Mouse (Mus musculus) limb, embryonic 14.5 days (tissue): ENCODE data around the gene Tmc8. TPM values are rescaled to one million over a fixed set of nuclear protein-coding genes. Genes with fewer than 3 reads are reported as not detected.

ENCODE experiments used
- ATAC-seq: fragments of 200-750 bp; cut with Nextera tagmentation; 2 replicates; pipeline ENCODE4 v1.8.0; 2017; ENCODE audit warnings: low read depth, moderate number of reproducible peaks, moderate TSS enrichment; ENCODE audit not compliant: low FRiP score
- DNase-seq: peaks from one replicate; pipeline ENCODE4 v3.0.0-alpha.2; 2015; ENCODE audit warnings: low spot score
- H3K27ac ChIP-seq: fragments of 300-500 bp; sonication (generic); replicated peaks from 2 replicates; pipeline ENCODE4 v1.5.1; 2014; ENCODE audit warnings: low read depth, mild to moderate bottlenecking, low read length, moderate library complexity, mixed read lengths
- H3K27me3 ChIP-seq: fragments of 300-500 bp; sonication (generic); 2 replicates; pipeline ENCODE4 v1.6.1; 2014; ENCODE audit warnings: low read length, mixed read lengths; ENCODE audit not compliant: control insufficient read depth, insufficient read depth
- H3K36me3 ChIP-seq: fragments of 300-500 bp; sonication (generic); 2 replicates; pipeline ENCODE4 v1.6.1; 2014; ENCODE audit warnings: mild to moderate bottlenecking, low read length, moderate library complexity, mixed read lengths; ENCODE audit not compliant: control insufficient read depth, insufficient read depth
- H3K4me1 ChIP-seq: fragments of 300-500 bp; sonication (generic); 2 replicates; pipeline ENCODE4 v1.6.1; 2014; ENCODE audit warnings: antibody characterized with exemption, low read length, mixed read lengths; ENCODE audit not compliant: control insufficient read depth, insufficient read depth
- H3K4me2 ChIP-seq: fragments of 300-500 bp; sonication (generic); replicated peaks from 2 replicates; pipeline ENCODE4 v1.6.1; 2014; ENCODE audit warnings: low read depth, mild to moderate bottlenecking, low read length, moderate library complexity; ENCODE audit not compliant: severe bottlenecking
- H3K4me3 ChIP-seq: fragments of 300-500 bp; sonication (generic); replicated peaks from 2 replicates; pipeline ENCODE4 v1.5.1; 2014; ENCODE audit warnings: low read length
- H3K9ac ChIP-seq: fragments of 300-500 bp; sonication (generic); 2 replicates; pipeline ENCODE4 v1.6.1; 2014; ENCODE audit warnings: mild to moderate bottlenecking, low read depth, low read length, moderate library complexity; ENCODE audit not compliant: severe bottlenecking
- H3K9me3 ChIP-seq: fragments of 300-500 bp; sonication (generic); 2 replicates; pipeline ENCODE4 v1.6.1; 2016; ENCODE audit warnings: low read length; ENCODE audit not compliant: control insufficient read depth
- POLR2A ChIP-seq: fragments of 200-500 bp; IDR thresholded peaks from 2 replicates; pipeline ENCODE4 v1.8.0; 2012; ENCODE audit warnings: inconsistent platforms, mild to moderate bottlenecking, moderate library complexity, borderline replicate concordance; ENCODE audit not compliant: insufficient read depth, insufficient read length; ENCODE audit errors: extremely low read depth
- WGBS: fragments of 180-500 bp; shearing (Covaris S2); extraction: QIAGEN DNeasy Blood & Tissue Kit; methylation state at CpG from one replicate; pipeline ENCODE4 v1.1.7; 2014; 5-methylcytosine and 5-hydroxymethylcytosine counted together
- polyA plus RNA-seq, 2 experiments: library from polyadenylated mRNA; depleted of rRNA in 1 of 2; stranded (reverse) in 1 of 2; unstranded in 1 of 2; fragments of >200 nt; fragmentation: Nextera tagmentation in 1 of 2; extraction: Ambion mirVana in 1 of 2; gene quantifications; 2 replicates each; pipeline versions ENCODE4 v1.2.1 to v1.2.3; 2012 to 2014

Tmc8 gene
- polyA plus RNA-seq, 2 experiments, result 1.1 to 3.1 TPM

DNA sequence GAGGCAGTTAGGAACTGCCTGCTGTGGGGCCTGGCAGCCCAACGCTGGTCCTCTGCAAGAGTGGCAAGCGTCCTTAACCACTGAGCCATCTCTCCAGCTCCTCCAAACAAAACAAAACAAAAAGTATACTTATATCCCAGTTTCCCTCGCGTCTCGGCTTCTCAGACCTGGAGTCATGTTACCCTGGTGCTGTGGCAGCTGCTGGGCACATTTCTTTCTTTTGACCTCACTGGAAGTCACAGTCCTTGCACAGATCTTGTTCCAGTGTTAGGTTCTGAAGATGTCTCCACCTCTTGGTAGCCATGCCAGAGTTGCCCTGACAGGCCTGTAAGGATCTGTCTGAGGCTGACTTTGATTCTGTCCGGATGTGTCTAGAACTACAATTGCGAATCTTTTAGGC lies 19.8 kb downstream of the Tmc8 start:
- H3K27ac ChIP-seq, result no peak overlapping the region
- ATAC-seq, result no peak
- no peak overlapping the region for H3K4me2 ChIP-seq
- no peak for DNase-seq
- H3K4me3 ChIP-seq, result no peak overlapping the region
- no peak for TF ChIP-seq POLR2A
- H3K9me3 ChIP-seq, result no peaks in the 10 kb centered on the region
- no peaks in the 10 kb centered on the region for H3K4me1 ChIP-seq
- 64% methylated on average over 7 of the region's 7 CpGs for WGBS
- no peaks in the 10 kb centered on the region for H3K36me3 ChIP-seq
- H3K27me3 ChIP-seq, result no peaks in the 10 kb centered on the region
- H3K9ac ChIP-seq, result no peak overlapping the region

DNA sequence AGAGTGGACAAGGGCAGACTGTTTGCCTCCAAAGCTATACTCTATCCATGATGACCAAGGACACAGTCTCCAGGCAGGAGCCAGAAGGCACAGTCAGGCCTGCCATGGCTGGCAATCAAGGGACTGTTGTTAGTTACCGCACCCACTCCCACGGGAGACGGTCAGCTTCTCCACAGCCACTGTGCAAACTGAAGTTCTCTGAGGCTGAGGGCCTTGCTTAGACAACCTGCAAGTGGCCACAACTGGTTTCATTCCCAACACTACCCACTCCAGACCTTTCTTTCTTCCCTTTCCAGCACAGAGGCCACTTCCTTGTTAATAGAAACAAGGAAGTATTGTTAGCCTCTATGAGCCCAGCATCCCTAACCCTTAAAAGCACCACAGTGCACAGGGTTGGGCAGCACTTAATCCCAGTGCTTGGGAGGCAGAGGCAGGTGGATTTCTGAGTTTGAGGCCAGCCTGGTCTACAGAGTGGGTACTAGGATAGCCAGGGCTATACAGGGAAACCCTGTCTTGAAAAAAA lies 21.4 kb downstream of the Tmc8 start:
- no peaks in the 10 kb centered on the region for H3K36me3 ChIP-seq
- ATAC-seq (no peak), DNase-seq (no peak)
- no peaks in the 10 kb centered on the region for H3K27me3 ChIP-seq
- no peak for TF ChIP-seq POLR2A
- H3K4me1 ChIP-seq, result no peaks in the 10 kb centered on the region
- 97% methylated on average over 3 of the region's 3 CpGs for WGBS
- no peak overlapping the region for H3K4me3 ChIP-seq
- H3K4me2 ChIP-seq, result no peak overlapping the region
- no peak overlapping the region for H3K27ac ChIP-seq
- no peaks in the 10 kb centered on the region for H3K9me3 ChIP-seq
- H3K9ac ChIP-seq, result no peak overlapping the region

DNA sequence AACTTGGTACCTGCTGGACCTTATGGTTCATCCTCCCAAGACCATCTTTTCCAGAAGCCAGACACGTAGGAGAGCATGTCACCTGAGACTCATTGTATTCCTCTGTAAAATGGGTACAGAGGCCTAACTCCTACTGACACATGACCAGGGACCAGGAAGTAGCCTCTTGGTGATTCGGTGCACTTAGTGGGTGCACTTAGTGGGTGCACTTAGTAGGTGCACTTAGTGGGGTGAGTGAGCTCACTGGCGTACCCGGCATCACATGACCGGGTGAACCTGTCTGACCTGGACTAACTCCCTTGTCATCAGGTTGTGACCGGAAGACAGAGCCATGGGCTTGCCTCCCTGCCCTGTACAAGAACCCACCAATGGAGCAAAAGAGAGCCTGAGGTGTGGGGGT lies 24.9 kb downstream of the Tmc8 start:
- Histone ChIP-seq H3K4me3 (no peak overlapping the region), H3K4me2 (no peak overlapping the region), H3K9me3 (no peaks in the 10 kb centered on the region), H3K27me3 (no peaks in the 10 kb centered on the region), H3K4me1 (peaks cover 13% of the 10 kb centered on the region), H3K27ac (no peak overlapping the region), H3K9ac (no peak overlapping the region), H3K36me3 (no peaks in the 10 kb centered on the region)
- no peak for DNase-seq
- TF ChIP-seq POLR2A, result no peak
- WGBS, result 94% methylated on average over 6 of the region's 6 CpGs
- no peak for ATAC-seq

DNA sequence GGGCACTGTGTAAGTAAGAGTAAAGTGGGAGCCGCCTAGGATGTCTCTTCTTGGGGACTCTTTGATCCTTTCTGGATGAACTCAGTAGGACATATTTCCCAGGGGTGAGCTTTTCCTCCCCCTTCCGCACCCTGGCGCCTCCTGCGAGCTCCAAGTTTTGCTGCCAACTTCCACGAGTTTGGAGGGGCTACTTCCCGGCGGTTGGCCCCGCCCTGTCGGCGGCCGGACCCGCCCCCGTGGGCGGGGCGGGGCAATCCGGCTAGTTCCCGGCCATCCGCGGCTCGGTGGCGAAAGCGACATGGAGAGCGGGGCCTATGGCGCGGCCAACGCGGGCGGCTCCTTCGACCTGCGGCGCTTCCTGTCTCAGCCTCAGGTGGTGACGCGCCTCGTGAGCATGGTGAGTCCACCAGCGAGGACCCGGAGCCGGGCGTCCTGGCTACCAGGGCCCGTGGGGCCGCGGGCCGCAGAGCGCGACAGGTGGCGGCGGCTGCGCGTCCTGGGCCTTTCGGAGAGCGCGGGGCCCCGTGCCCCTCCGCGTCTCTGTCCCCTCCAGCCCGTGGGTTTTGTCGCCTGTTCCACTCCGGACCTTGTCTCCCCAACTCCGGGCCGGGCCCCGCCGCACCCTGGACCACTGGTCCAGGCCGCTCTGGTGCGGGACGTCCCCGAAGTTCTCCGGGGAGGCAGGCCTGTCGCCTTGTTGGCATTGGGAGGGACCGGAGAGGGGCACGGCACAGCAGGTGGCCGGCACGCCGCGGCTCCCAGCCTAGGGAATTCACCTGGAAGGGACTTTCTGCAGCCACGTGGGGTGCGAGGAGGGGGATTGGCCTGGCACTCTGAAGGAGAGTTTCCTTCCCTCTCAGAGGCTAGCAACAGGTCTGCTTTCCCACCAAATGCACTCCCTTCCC lies 27.8 kb downstream of the Tmc8 start, which contains the start of the genes Gm20708 and Syngr2:
Gene Gm20708 (plus strand): TSS at position 262 of the 905 bp plus-strand sequence.
Gene Syngr2 (plus strand): TSS at position 262 of the 905 bp plus-strand sequence.
- peaks cover 13% of the 10 kb centered on the region for H3K4me1 ChIP-seq
- peak; percentile 71 for DNase-seq
- H3K9ac ChIP-seq, result peak within 1 kb of the TSS; percentile 69
- no peaks in the 10 kb centered on the region for H3K9me3 ChIP-seq
- no peaks in the 10 kb centered on the region for H3K27me3 ChIP-seq
- WGBS, result under 1% methylated on average over 46 of the region's 75 CpGs
- peak within 1 kb of the TSS; percentile 88 for H3K4me2 ChIP-seq
- H3K36me3 ChIP-seq, result peaks cover 27% of the 10 kb centered on the region
- ATAC-seq, result peak; percentile 76
- H3K27ac ChIP-seq, result peak within 1 kb of the TSS; percentile 44; the same call in 1 of the 2 replicates
- 0 out of 2 replicates have a peak, but pooled peaks have one; percentile 16 for TF ChIP-seq POLR2A
- peak within 1 kb of the TSS; percentile 82 for H3K4me3 ChIP-seq

DNA sequence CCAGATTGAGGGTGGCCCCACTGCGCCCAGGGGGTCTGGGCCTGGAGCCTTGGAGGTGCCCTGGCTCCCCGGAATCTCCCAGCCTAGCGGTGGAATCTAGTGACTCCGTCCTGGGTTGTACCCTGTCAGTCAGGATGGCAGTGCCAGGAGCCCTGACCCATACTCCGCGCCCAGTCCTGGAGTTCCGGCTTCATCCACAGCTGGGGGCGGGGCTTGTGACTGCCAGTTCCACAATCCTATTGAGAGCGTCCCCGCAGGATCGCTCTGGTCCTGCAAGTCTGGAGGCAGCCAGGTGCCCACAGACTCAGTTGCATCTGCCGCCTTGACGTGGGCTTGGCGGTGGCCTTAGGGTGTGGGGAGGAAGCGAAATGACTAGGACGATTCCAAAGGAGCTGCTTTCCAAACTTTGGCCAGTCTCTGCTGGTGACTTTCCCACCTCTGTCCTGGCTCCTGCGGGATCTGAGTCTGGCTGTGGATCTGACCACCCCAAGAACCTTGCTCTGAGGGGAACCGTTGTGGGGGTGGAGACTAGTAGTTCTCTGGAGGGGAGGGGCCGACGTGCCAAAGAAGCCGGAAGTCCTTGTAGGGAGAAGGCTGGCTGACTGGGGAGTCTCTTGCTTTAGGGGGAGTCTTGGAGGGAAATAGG lies 28.6 kb downstream of the Tmc8 start:
- H3K4me3 ChIP-seq, result peak overlapping the region; percentile 82
- peak overlapping the region; percentile 69 for H3K9ac ChIP-seq
- H3K36me3 ChIP-seq, result peaks cover 34% of the 10 kb centered on the region
- peaks cover 13% of the 10 kb centered on the region for H3K4me1 ChIP-seq
- TF ChIP-seq POLR2A, result no peak
- 2% methylated on average over 21 of the region's 21 CpGs for WGBS
- no peaks in the 10 kb centered on the region for H3K27me3 ChIP-seq
- peak overlapping the region; percentile 88 for H3K4me2 ChIP-seq
- 0 out of 2 replicates have a peak overlapping the region, but pooled peaks have one; percentile 8 for H3K27ac ChIP-seq
- DNase-seq (peak; percentile 75), ATAC-seq (peak; percentile 84)
- no peaks in the 10 kb centered on the region for H3K9me3 ChIP-seq
